Mouse (Mus musculus): ENCODE measurements around the gene Usp21. TPM values are rescaled to one million over a fixed set of nuclear protein-coding genes. Genes with fewer than 3 reads are reported as not detected.

Usp21 gene
- polyA plus RNA-seq, 1 experiment, result 73.0 TPM

GRCm38 (mm10) chr1:171285096-171285892 lies 2.5 kb downstream of the Usp21 start:
- no peak for DNase-seq (ENCODE audit: extremely low spot score in 1 of 2, low spot score in 1 of 2)

DNA sequence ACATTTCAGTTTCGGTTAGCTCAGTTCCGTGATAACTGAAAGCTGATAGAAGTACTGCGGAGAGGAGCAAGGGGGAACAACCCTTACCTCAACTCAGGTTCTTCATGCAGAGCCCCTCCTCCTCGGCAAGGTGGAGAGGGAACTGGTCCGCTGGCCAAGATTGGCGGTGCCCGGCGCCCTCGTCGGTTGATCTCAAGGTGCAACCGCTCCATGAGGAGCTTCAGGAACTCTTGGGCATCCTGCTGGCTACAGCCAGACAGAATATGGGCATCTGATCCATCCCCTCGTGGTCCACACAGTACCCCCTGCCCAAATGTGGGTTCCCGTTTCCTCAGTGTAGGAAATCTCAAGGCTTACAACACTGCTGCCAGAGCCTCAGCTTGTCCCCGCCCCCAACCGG lies 3.3 kb downstream of the Usp21 start:
- DNase-seq (ENCODE audit: extremely low spot score in 1 of 2, low spot score in 1 of 2), result no peak

- DNase-seq (ENCODE audit: extremely low spot score in 1 of 2, low spot score in 1 of 2), result no peak
These were observed 4.3 kb downstream of the Usp21 start for GRCm38 (mm10) chr1:171283188-171284160.

DNA sequence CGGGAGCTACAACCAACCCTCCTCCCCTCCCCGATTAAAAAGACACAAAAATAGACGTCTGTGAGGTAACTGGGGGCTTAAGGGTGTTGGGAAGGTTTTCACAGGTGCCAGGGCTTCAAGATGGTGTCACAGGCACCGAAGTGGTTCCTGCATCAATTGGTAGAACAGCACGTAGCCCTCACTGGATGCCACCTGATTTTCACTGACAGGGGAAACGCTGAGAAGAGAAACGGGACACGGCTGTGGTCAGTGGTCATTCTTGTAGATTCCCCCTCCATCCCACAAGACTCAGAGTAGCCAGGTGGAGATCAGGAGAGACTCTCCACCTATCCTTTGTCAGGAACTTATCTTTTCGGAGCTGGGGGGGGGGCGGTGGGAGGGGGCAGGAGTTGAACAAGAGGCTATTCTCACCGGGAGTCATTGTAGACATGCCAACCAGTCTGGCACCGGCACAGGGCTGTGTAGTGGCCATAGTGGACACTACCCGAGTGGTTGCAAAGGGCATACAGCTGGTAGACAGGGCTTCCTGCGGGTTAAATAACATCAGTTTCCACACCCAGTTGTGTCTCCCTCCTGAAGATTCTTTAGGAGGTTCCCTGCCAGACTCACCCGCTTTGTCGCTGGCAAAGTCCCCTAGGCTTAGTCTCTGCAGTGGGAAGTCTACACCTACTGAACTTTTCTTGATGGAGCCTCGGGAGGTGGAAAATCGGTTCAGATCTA lies 5.5 kb downstream of the Usp21 start:
- no peak for DNase-seq (ENCODE audit: extremely low spot score in 1 of 2, low spot score in 1 of 2)

DNA sequence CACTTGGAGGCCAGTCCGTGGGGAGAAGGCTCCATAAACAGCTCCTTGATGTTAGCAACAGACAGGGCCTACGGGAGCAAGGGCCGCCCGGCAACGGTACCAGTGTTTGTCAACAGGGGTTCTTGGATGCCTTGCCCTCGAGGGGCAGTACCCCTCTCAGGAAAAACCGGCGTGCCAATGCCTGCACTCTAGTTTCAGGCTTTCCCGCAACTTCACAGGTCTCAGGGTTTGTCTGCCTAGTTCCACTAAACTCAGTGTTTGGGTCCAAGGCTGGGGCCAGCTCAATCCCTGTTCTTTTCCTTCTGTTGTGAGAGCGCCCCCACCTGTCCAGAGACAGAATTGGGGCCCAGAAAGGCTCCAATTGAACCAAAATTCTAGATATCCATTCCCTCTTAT lies 6.3 kb downstream of the Usp21 start:
- peak in 1 of 2 experiments; percentile 86 for DNase-seq (ENCODE audit: extremely low spot score in 1 of 2, low spot score in 1 of 2)

DNA sequence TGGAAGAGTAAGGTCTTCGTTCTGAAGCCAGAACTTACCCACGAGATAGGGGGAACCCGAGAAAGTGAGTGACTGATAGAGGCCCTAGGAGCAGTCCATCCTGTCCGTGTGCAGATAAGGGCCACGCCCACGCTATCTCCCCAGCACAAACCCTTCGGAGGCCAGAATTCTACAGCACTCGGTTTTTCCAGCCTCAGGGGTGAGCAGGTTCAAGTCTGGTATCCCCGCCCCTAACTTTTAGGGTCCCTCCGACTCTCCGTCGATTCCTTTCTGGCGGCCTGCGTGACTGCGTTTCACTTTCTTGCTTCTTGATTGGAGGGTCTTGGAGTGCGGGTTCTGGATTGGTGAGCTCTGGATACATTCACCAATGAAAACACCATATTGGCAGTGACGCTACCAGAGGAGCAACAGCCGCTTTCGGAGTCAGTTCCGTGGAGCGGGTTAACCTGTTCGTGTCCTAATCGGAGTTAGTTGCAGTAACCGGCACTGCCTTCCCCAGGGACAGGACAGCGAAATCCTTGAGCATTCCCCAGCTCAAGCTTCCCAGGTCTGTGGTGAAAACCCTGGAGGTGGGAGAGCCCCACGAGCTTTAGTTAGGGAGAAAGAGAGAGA lies 6.8 kb downstream of the Usp21 start, which contains the start of gene Ppox:
Ppox (minus strand) TSS at position 271 of the 612 bp plus-strand sequence.
- peak; percentile 96 to 97 for DNase-seq (ENCODE audit: extremely low spot score in 1 of 2, low spot score in 1 of 2)

DNA sequence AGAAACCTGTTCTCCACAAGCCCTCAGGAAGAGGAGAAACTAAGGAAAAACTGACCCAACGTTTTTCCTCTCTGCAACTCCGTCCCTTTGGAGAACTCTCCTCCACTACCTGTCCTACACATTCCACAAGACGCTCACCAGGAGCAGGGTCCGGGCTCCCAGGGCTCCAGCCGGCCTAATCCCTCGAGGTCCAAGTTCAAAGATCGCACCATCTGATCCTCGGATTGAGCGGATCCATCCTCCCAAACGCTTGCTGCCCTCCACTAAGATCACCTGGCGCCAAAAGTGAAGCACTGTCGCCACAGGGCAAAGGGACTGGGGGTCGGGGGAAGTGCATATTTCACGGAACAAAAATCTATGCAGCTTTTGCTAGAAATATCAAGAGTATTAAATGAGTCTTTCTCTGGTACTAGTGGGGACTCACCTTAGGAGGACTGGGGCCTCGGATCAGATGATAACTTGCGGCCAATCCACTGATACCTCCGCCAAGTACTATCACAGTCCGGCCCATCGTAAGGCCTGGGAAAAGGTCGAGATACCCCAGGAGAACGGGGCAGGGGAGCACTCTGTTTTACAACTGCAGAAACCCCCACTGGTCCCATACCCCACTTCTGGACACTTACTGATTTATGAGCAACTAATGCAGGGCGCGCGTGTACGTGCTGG lies 7.4 kb downstream of the Usp21 start:
- DNase-seq (ENCODE audit: extremely low spot score in 1 of 2, low spot score in 1 of 2), result no peak

- no peak for DNase-seq (ENCODE audit: extremely low spot score in 1 of 2, low spot score in 1 of 2)
These were observed 8.1 kb downstream of the Usp21 start for GRCm38 (mm10) chr1:171279721-171280120.

DNA sequence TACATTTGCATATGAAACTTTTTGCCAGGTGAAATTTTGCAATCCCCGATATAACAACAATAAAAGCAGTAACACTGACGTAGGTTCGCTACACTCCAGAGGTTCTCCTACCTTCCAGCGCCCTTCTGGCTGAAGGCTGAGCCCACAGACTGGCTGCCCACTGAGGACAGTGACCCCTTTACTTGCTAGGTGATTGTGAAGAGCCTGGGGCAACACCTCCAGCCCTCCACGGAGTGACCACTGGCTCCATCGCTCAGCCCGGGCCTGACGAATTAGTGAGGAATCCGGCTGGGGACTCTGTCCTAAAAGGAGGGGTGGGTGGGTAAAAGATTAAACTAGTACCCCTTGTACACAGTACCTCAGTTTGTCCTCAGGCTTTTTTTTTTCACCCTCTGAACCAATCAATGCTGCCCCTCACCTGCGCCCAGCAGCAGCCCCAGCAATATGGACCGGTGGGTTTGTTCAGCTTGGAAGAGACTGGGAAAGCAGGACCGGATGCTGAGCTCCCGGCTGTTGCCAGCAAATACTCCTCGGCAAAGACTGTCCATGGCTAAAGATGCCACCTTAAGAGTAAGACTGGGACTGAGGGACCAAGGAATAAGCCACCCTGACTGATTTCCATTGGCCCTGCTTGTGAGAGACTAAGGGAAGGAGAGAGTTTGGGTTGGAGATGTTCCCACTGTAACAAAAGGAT lies 8.6 kb downstream of the Usp21 start:
- no peak for DNase-seq (ENCODE audit: extremely low spot score in 1 of 2, low spot score in 1 of 2)

DNA sequence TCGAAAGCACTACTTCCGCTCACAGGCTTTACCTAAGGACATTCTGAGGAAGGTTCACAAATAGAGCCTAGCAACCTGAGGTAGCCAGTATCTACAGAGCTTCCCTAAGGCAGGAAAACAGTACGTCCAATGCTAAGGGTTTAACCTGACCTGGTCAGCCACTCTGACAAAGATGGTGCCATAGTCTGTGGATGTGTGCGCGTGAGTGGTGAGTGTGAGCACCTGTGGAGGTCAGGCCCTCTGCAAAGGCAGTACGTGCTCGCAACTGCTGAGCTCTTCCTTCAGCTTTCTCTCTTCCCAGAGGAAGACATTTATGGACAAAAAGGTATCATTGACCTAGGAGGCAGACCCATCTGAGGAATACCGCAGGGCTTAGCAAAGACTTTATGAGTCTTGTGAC lies 9.4 kb downstream of the Usp21 start:
- DNase-seq (ENCODE audit: extremely low spot score in 1 of 2, low spot score in 1 of 2), result no peak

- DNase-seq (ENCODE audit: extremely low spot score in 1 of 2, low spot score in 1 of 2), result no peak
These were observed 10.1 kb downstream of the Usp21 start for GRCm38 (mm10) chr1:171277736-171278135.

- DNase-seq (ENCODE audit: extremely low spot score in 1 of 2, low spot score in 1 of 2), result no peak
These were observed 11.6 kb downstream of the Usp21 start for GRCm38 (mm10) chr1:171276110-171276748.

GRCm38 (mm10) chr1:171275144-171275734 lies 12.6 kb downstream of the Usp21 start:
- DNase-seq (ENCODE audit: extremely low spot score in 1 of 2, low spot score in 1 of 2), result no peak

DNA sequence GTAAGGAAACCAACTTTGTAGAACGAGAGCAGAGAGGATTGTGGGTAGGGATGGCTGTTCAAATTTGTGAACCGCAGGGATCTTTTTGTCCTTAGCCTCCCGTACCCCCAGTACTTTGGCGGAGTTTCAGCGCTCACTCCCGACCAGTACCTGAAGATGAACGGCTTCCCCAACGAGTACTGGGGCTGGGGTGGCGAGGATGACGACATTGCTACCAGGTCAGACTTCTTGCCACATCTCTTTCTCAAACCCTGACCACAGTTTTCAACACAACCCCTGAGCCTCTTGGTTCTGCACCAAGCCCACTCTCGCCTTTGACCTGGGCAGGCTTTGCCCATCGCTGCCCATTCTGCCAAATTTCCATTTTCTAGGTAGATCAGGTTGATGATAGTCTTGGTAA lies 13.6 kb downstream of the Usp21 start:
- DNase-seq (ENCODE audit: extremely low spot score in 1 of 2, low spot score in 1 of 2), result no peak

GRCm38 (mm10) chr1:171272086-171272485 lies 15.7 kb downstream of the Usp21 start:
- DNase-seq (ENCODE audit: extremely low spot score in 1 of 2, low spot score in 1 of 2), result no peak

DNA sequence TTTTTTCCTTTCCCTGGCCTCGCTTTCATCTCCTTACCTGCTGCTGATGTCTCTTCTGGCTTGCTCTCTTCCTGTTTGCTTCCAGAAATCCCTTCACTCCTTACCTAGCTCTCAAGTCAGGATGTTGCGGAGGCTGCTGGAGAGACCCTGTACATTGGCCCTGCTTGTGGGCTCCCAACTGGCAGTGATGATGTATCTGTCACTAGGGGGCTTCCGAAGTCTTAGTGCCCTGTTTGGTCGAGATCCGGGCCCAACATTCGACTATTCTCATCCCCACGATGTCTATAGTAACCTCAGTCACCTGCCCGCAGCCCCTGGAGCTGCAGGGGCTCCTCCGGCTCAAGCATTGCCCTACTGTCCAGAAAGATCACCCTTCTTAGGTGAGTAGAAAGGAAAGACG lies 16.2 kb downstream of the Usp21 start:
- no peak for DNase-seq (ENCODE audit: extremely low spot score in 1 of 2, low spot score in 1 of 2)

GRCm38 (mm10) chr1:171271196-171271595 lies 16.6 kb downstream of the Usp21 start:
- no peak for DNase-seq (ENCODE audit: extremely low spot score in 1 of 2, low spot score in 1 of 2)

DNA sequence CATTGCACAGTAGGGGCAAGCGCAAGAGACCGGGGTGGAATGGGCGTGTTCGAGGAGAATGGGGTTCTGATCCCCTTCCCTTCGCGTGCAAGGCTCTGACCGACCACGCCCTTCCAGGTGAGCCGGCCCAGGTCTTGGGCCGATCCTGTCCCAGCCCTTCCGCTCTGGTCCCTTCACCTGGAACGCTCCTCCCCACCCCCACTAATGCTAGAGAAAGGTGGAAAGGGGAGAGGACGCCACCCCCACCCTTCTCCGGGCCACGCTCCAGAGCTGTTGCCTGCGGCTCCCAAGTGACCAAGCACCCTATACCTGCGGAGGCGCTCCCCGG lies 17.3 kb downstream of the Usp21 start:
- no peak for DNase-seq (ENCODE audit: extremely low spot score in 1 of 2, low spot score in 1 of 2)

Data from frontal cortex, adult 2 months (tissue).